In genomic region chrX:59134928-59135361, GRCm38 (mm10) we compare ENCODE assay signal across 8 mouse cellular contexts.
DNase-seq lines count a peak whose midpoint lies in the region; ATAC-seq and TF ChIP-seq lines count a peak whose summit lies in the region.

No protein-coding gene starts in this region.

- peak overlapping the region; percentile 49 for H3K4me2 ChIP-seq in forebrain, embryonic 11.5 days (ENCODE audit: low read depth, low read length, severe bottlenecking)

- TF ChIP-seq CTCF in bone marrow, adult 2 months (IDR thresholded peaks at IDR 0.05; ENCODE audit: control insufficient read depth, insufficient read depth, low read length): peak; percentile 24; the same call in 1 of the 2 replicates

- H3K9me3 ChIP-seq in forebrain, embryonic 11.5 days (ENCODE audit: control insufficient read depth, low read length): no peaks in the 10 kb centered on the region

- DNase-seq in forebrain, embryonic 11.5 days (ENCODE audit: low spot score): peak; percentile 75
- peak; percentile 42 for DNase-seq in heart, postnatal 4 days
- DNase-seq in layer of hippocampus, postnatal 10 days (ENCODE audit: low spot score in 2 of 2): peak; percentile 44 to 58
- peak; percentile 58 for DNase-seq in right cerebral cortex, postnatal 14 days
- DNase-seq in urinary bladder, adult 2 months (ENCODE audit: low spot score): no peak

- no peaks in the 10 kb centered on the region for H3K27me3 ChIP-seq in forebrain, embryonic 11.5 days (ENCODE audit: control insufficient read depth, insufficient read depth, low read length)

- 5% methylated on average over 8 of the region's 8 CpGs for WGBS in bone marrow, adult 2 months
- WGBS in forebrain, embryonic 11.5 days: 19% methylated on average over 8 of the region's 8 CpGs

- H3K4me3 ChIP-seq in bone marrow, adult 2 months (replicated peaks; ENCODE audit: control insufficient read depth, low read depth, low read length): peak overlapping the region; percentile 21
- peak overlapping the region; percentile 48 for H3K4me3 ChIP-seq in forebrain, embryonic 11.5 days (ENCODE audit: low read depth, low read length)

- ATAC-seq in CD4-positive, CD25-positive, alpha-beta regulatory T cell, adult 4 months: peak; percentile 81
- peak; percentile 88 for ATAC-seq in forebrain, embryonic 11.5 days (replicated peaks; ENCODE audit: low FRiP score)
- peak; percentile 74 for ATAC-seq in megakaryocyte progenitor cell, adult 5-6 weeks (replicated peaks; ENCODE audit: poor library complexity)

- no peak overlapping the region for H3K27ac ChIP-seq in bone marrow, adult 2 months (ENCODE audit: control insufficient read depth, insufficient read depth, low read depth, low read length, poor library complexity)
- H3K27ac ChIP-seq in forebrain, embryonic 11.5 days (ENCODE audit: low read depth, low read length): no peak overlapping the region

- no peaks in the 10 kb centered on the region for H3K36me3 ChIP-seq in forebrain, embryonic 11.5 days (ENCODE audit: control insufficient read depth, insufficient read depth, low read length)

- H3K9ac ChIP-seq in forebrain, embryonic 11.5 days (ENCODE audit: low read length): peak overlapping the region; percentile 68; the same call in 1 of the 2 replicates

- H3K4me1 ChIP-seq in bone marrow, adult 2 months (ENCODE audit: control insufficient read depth, insufficient read depth, low read length): no peaks in the 10 kb centered on the region
- H3K4me1 ChIP-seq in forebrain, embryonic 11.5 days (replicated peaks; ENCODE audit: control insufficient read depth, insufficient read depth, low read length): no peaks in the 10 kb centered on the region

- TF ChIP-seq POLR2A in bone marrow, adult 2 months (IDR thresholded peaks at IDR 0.05; ENCODE audit: borderline replicate concordance, control insufficient read depth, low read depth, low read length): no peak
